Comparison of ENCODE assay signal across 19 mouse cellular contexts in the genomic region with DNA sequence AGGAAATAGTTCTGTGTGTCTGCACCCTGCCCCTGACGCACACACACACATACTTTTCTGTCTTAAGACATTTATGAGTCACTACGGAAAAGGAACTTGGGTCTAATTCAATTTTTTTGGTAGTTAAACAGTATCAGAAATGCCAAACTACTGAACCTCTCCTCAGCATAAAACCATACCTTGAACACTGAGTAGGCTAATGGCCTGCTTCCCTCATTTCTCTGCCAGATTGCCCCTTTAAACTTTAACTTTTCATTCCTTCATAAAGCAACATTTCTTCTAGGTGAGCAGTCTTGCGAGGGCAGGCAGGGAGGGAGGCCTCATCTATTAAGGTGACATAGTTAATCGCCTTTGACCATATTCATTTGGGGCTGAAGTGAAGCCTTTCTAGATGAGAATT.
"Had no signal": no experiment of that assay in that cellular context is flagged by ENCODE, and none has a peak within 500 bp of the region (broad histone marks: within the 10 kb centered on the region; RNA-seq: fewer than 3 reads in every experiment).

No protein-coding gene starts in this region.

- H3K4me1 ChIP-seq: megakaryocyte, embryonic 14.5 days; midbrain, embryonic 10.5 days; midbrain, embryonic 13.5 days; neural tube, embryonic 13.5 days had no signal

- H3K9ac ChIP-seq: liver, embryonic 14.5 days; liver, postnatal 0 days; lung, embryonic 14.5 days; midbrain, embryonic 13.5 days; neural tube, embryonic 13.5 days had no signal

- H3K27me3 ChIP-seq: megakaryocyte, embryonic 14.5 days; midbrain, embryonic 13.5 days; neural tube, embryonic 13.5 days had no signal

- H3K27ac ChIP-seq: hindbrain, postnatal 0 days; left cerebral cortex, adult 2 months; liver, embryonic 14.5 days; midbrain, embryonic 10.5 days; midbrain, embryonic 13.5 days; neural tube, embryonic 13.5 days; stomach, postnatal 0 days had no signal

- H3K9me3 ChIP-seq: megakaryocyte, embryonic 14.5 days; midbrain, embryonic 10.5 days; midbrain, embryonic 13.5 days; neural tube, embryonic 13.5 days had no signal

- DNase-seq: layer of hippocampus, postnatal 36 days; liver, postnatal 0 days; lung, embryonic 14.5 days; lung, postnatal 36 days; right cerebral cortex, postnatal 4 days; thymus, postnatal 25 days had no signal

- H3K36me3 ChIP-seq: midbrain, embryonic 10.5 days; midbrain, embryonic 13.5 days; neural tube, embryonic 13.5 days had no signal

- H3K4me3 ChIP-seq: left cerebral cortex, adult 2 months; megakaryocyte, embryonic 14.5 days; midbrain, embryonic 10.5 days; midbrain, embryonic 13.5 days; myocyte; neural tube, embryonic 13.5 days had no signal

- ATAC-seq: hindbrain, postnatal 0 days; inflammation-experienced regulatory T-cells, adult 6 months; intestine, embryonic 16.5 days; liver, postnatal 0 days; lung, postnatal 0 days; midbrain, embryonic 13.5 days; midbrain, embryonic 16.5 days had no signal

- H3K4me2 ChIP-seq: lung, embryonic 14.5 days; midbrain, embryonic 13.5 days; neural tube, embryonic 13.5 days had no signal
